Mouse (Mus musculus): ENCODE results near the gene Hivep3.

Gene Hivep3

GRCm38 (mm10) chr4:119911071-119911904 is 177.7 kb downstream of the Hivep3 start:
- in situ Hi-C loops (cut with MboI): loop anchor here (25.0 kb wide), 1 partner anchor 201 kb away; no protein-coding TSS in a partner anchor

DNA sequence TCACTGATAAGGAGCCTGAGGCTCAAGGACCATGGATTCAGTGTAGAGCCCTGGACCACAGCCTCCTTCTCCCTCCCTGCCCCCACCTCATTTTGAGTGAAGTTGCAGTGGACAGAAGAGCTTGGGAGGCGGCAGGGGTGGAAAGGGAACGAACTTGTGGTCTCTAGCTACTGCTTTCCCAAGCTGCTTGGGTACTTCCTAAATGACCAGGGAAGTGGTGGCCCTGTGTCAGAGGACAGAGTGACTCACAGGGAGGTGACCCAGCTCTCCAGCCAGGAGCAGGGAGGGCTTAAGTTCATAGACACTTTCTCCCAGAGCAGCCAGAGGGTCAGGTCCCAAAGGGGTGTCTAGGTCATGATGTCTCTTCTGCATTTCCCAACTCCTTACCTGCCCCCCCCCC is 178.6 kb downstream of the Hivep3 start:
- in situ Hi-C loops (cut with MboI): loop anchor here (25.0 kb wide), 1 partner anchor 200 kb away; no protein-coding TSS in a partner anchor

DNA sequence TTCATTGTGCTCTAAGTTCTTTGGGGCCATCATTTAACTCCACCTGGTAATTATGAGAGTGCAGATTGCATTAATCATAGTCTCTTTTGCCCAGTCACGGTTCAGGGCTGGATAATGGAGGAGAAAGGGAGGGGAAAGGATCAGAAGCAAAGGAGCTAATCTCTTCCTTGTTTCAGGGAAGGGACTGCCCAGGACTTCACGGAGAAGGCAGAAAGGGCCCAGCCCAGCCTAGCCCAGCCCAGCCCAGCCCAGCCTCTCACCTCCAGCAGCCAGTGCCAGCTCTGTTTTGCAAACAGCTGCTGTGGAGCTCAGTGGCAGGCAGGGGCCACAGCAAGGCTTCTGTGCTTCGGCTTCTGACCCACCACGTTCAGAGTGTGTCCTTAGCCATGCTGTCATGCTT is 180.6 kb downstream of the Hivep3 start:
- in situ Hi-C loops (cut with MboI): loop anchor here (25.0 kb wide), 1 partner anchor 198 kb away; no protein-coding TSS in a partner anchor

GRCm38 (mm10) chr4:119915069-119915468 is 181.5 kb downstream of the Hivep3 start:
- in situ Hi-C loops (cut with MboI): loop anchor here (25.0 kb wide), 1 partner anchor 197 kb away; no protein-coding TSS in a partner anchor

GRCm38 (mm10) chr4:119917502-119917901 is 183.9 kb downstream of the Hivep3 start:
- in situ Hi-C loops (cut with MboI): loop anchor here (25.0 kb wide), 1 partner anchor 195 kb away; no protein-coding TSS in a partner anchor

DNA sequence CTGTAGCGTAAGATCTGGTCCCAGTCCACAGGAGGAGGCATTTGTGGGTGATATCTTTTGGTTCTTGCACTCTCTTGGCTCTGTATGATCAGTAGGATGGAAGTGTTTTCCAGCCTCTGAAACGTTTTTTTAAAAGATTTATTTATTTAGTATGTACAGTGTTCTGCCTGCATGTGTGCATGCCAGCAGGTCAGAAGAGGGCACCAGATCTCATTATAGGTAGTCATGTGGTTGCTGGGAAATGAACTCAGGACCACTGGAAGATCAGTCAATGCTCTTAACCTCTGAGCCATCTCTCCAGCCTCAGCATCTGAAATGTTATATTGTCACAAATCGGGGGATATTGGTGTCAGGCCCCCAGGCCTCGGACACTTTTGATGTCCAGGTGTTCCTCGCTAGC is 185.8 kb downstream of the Hivep3 start:
- in situ Hi-C loops (cut with MboI): loop anchor here (25.0 kb wide), 1 partner anchor 193 kb away; no protein-coding TSS in a partner anchor

DNA sequence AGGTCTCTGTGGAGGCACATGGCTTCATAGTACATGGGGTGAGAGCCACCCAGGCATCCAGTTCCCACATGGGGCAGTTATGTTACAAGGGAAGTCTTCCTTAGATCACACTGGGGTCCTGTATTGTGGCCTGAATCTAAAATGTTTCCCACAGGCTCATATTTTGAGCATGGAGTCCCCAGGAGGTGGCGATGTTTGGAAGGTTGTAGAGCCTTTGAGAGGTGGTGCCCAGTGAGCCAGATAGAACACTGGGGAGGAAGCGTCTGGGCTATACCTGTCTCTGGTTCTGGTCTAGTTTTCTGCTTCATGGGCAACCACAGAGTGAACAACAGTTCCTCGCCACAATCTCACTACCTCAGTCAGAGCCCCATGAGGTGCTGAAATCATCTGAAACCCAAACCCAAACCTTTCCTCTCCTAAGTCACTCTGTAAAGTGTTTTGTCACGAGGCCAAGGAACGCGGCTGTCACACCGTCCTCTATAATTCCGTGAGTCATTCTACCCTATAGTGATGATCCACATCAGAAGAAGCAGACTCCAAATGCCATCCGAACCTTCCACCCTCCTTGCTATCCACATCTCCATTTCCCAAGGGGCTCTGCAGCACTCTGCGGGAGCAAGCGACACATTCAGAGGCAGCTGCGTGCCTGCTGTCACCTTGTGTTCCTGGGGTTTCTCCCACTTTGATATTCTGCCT is 187.6 kb downstream of the Hivep3 start:
- in situ Hi-C loops (cut with MboI): loop anchor here (25.0 kb wide), 1 partner anchor 191 kb away; no protein-coding TSS in a partner anchor

DNA sequence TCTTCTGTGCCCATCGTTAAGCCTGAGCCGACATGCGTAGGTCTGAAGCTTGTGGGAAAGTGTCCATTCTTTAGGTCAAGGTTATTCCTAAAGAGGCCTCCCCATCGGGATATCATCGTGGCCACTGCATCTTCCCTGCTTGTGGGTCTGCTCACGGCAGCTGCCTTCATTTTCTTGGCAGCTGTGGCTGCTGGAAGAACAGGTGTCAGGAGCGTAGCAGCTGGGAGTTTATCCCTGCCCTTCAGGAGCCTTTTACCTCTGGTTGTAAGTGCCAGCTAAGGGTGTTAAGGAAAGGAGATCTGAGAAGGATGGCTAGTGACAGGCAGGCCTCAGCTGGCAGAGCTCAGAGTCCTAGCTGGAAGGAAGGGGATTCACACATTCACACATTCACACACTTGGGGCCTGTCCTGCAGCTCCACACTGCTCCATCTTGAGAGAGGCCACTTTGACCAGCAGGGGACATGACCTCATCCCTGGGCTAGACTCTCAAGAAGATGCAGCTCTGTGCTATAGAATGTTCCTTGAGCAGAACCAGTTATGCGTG is 188.2 kb downstream of the Hivep3 start:
- in situ Hi-C loops (cut with MboI): loop anchor here (25.0 kb wide), 1 partner anchor 191 kb away; no protein-coding TSS in a partner anchor

DNA sequence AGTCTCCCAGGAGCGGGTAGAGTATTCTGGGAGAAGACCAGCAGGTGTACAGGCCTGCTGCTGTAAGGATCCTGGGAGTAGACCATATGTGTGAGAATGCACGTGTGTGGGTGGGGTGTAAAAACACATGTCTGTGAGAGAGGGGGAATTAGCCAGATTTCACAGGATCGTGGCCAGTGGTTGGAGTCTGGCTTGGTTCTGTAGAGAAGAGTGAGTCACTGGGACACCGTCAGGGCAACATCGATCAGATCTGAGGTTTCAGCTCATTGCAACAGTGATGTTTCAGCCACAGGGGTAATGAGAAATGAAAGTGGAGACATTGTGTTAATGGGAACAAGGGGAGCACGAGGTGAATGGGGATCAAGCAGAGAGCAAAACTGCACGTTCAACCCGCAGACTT is 189.4 kb downstream of the Hivep3 start:
- in situ Hi-C loops (cut with MboI): loop anchor here (25.0 kb wide), 1 partner anchor 189 kb away; no protein-coding TSS in a partner anchor

- in situ Hi-C loops (cut with MboI): loop anchor here (25.0 kb wide), 1 partner anchor 189 kb away; no protein-coding TSS in a partner anchor
These were observed 189.8 kb downstream of the Hivep3 start for GRCm38 (mm10) chr4:119923410-119923809.

GRCm38 (mm10) chr4:119925052-119925451 is 191.5 kb downstream of the Hivep3 start:
- in situ Hi-C loops (cut with MboI): no loop called here

- in situ Hi-C loops (cut with MboI): no loop called here
These were observed 198.3 kb downstream of the Hivep3 start for GRCm38 (mm10) chr4:119931923-119932322.

DNA sequence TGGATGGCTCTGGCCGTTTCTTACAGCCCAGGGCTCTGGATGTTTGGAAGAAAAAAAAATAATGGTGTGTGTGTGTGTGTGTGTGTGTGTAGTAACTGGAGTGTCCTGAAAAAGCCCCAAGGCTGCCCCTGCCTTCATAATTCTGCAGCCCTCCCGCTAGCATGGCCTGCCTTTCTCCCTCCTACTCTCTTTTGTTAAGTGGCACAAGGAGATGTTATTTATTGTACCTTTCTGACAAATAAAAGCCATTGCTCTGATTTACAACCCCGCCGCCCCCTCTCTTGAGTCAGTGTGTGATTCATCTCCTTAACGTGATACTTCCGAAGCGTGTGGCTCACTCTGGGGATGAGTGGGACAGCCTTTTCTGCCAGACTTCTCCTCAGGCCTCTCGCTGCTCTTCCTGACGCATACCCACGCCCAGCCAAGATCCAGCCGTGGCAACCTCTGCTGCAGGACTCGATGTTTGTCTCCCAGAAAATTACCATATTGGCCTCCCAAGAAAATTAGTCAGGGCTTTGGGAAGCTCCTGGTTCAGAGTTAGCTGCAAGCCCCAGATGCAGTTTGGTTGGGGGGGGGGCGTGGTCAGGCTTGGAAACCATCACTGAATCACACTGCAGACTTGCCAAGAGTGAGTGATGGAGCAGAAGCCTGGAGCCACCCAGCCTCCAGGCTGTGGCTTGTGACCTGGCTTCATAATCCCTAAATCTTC is 199.1 kb downstream of the Hivep3 start:
- in situ Hi-C loops (cut with MboI): no loop called here

DNA sequence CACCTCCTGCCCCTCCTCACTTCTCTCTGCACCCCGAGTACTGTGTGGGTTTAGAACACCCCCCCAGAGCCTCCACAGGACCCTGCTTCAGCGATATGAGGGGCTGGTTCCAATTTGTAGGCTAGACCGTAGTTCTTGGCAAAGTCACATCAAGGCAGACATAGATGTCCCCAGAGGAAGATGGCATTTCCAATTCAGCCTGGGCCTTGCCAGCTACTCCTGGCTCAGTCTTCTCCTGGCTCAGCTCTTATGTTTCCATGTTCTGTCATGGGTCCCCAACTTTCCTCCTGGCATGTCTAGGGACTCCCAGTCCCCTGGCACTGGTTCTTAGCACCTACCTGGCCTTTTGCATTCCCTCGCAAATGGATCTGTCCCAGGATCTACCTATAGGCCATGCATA is 201.3 kb downstream of the Hivep3 start:
- in situ Hi-C loops (cut with MboI): no loop called here

- in situ Hi-C loops (cut with MboI): no loop called here
These were observed 204.3 kb downstream of the Hivep3 start for GRCm38 (mm10) chr4:119937876-119938275.

- in situ Hi-C loops (cut with MboI): no loop called here
These were observed 204.9 kb downstream of the Hivep3 start for GRCm38 (mm10) chr4:119938518-119938917.

DNA sequence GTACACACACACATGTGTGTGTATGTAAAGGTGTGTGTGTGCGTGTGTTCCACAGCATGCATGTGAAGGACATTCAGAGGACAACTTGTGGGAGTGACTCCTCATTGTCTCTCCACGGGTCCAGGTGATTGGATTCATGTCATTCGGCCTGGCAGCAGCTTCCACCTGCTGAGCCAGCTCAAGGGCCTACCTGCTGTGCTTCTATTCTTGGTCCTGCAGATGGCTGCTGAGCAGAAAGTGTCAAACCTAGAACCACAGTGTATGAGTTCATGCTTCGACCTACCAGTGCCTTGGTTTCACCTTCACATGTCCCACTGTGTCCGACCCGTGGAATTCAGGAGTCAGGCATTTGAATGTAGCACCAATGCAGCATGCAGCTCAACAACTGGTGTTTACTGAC is 206.2 kb downstream of the Hivep3 start:
- in situ Hi-C loops (cut with MboI): no loop called here

DNA sequence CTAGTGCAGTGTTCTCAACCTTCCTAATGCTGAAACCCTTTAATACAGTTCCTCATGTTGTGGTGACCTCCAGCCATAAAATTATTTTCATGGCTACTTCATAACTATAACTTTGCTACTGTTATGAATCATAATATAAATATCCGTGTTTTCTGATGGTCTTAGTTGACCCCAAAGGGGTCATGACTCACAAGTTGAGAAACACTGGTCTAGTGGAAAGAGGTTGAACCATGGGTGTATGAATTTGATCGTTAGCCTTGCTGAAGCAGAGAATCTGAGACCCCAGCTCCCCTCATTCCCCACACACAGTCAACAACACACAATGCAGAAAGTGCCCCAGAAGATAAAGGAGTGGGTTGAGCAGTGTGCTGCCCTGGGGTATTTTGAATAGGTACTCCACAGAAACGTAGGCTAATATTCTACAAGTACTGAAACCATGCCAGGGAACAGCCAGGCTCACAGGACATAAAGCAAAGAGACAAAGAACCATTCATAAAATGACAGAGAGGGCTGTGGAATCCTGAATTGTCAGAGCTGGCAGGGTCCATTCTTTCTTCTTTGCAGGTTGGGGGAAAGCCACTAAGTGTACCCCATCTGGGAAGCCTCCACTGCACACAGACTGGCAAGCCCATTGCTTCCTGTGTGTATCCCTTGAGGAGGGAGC is 212.8 kb downstream of the Hivep3 start:
- in situ Hi-C loops (cut with MboI): no loop called here

GRCm38 (mm10) chr4:119947232-119948162 is 213.9 kb downstream of the Hivep3 start:
- in situ Hi-C loops (cut with MboI): no loop called here

DNA sequence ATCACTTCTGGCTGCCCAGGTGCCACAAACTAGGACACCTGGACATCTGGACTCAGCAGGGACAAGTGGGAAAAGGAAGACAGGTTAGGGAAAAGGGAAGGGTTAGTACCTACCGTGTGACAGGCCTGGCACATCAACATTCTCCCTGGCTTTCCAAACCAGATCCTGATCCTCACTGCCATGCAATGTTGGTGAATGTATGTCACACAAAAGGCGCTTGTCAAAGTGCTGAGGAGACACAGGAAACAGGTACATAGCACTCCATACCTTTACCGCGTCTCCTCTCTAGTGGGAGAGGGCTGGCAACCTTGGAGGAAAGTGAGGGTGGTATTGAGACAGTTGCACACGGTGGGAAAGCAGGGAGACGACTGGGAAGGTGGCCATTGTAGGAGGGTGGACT is 214.8 kb downstream of the Hivep3 start:
- in situ Hi-C loops (cut with MboI): no loop called here
